Mouse (Mus musculus): ENCODE data around the gene Gm14124.
"Not testable (repeated sequence)": the region's sequence is repeated elsewhere in the genome, so short reads cannot be mapped to it uniquely, and the experiment has no call there.

- not testable (repeated sequence) for TF ChIP-seq EP300 (IDR thresholded peaks at IDR 0.05; ENCODE audit: low read length); POLR2AphosphoS2 (IDR thresholded peaks at IDR 0.05; ENCODE audit: low read depth, low read length); USF1 (IDR thresholded peaks at IDR 0.05; ENCODE audit: low read depth, low read length); CTCF (conservative IDR thresholded peaks at IDR 0.05 in 1 of 2, IDR thresholded peaks at IDR 0.05 in 1 of 2; ENCODE audit: low read depth in 2 of 2, low read length in 2 of 2); USF2 (conservative IDR thresholded peaks at IDR 0.05; ENCODE audit: low read depth, low read length); POLR2A (IDR thresholded peaks at IDR 0.05; ENCODE audit: low read depth, low read length); ZKSCAN1 (IDR thresholded peaks at IDR 0.05; ENCODE audit: borderline replicate concordance, low read depth, low read length); KAT2A (IDR thresholded peaks at IDR 0.05; ENCODE audit: insufficient replicate concordance, low read length); MAZ (IDR thresholded peaks at IDR 0.05; ENCODE audit: low read depth, low read length)
Measured at GRCm38 (mm10) chr2:150223263-150223662, 34.1 kb upstream of the Gm14124 start.

Measured in CH12.LX (cell line).